Mouse (Mus musculus) limb, embryonic 13.5 days (tissue): Measurements from ENCODE around the gene Trim71. TPM values are rescaled to one million over a fixed set of nuclear protein-coding genes. Genes with fewer than 3 reads are reported as not detected.
A peak's percentile ranks its signal among the peaks of the same experiment; 100 is the strongest.
"Not testable (repeated sequence)": the region's sequence is repeated elsewhere in the genome, so short reads cannot be mapped to it uniquely, and the experiment has no call there.

Source experiments
- ATAC-seq: fragments of 200-750 bp; cut with Nextera tagmentation; 2 replicates; pipeline ENCODE4 v1.8.0; 2017; ENCODE audit warnings: low read depth, moderate number of reproducible peaks, moderate TSS enrichment; ENCODE audit not compliant: low FRiP score
- H3K27ac ChIP-seq: fragments of 300-500 bp; sonication (generic); 2 replicates; pipeline ENCODE4 v1.5.1; 2015; ENCODE audit warnings: inconsistent platforms, mild to moderate bottlenecking, moderate library complexity
- H3K27me3 ChIP-seq: fragments of 300-500 bp; sonication (generic); 2 replicates; pipeline ENCODE4 v1.6.1; 2015; ENCODE audit warnings: mild to moderate bottlenecking, inconsistent platforms
- H3K36me3 ChIP-seq: fragments of 300-500 bp; sonication (generic); 2 replicates; pipeline ENCODE4 v1.6.1; 2015; ENCODE audit warnings: inconsistent platforms, mild to moderate bottlenecking, moderate library complexity
- H3K4me1 ChIP-seq: fragments of 300-500 bp; sonication (generic); 2 replicates; pipeline ENCODE4 v1.6.1; 2015; ENCODE audit warnings: inconsistent platforms
- H3K4me2 ChIP-seq: fragments of 300-500 bp; sonication (generic); replicated peaks from 2 replicates; pipeline ENCODE4 v1.6.1; 2015; ENCODE audit warnings: inconsistent platforms, mild to moderate bottlenecking, moderate library complexity
- H3K4me3 ChIP-seq: fragments of 300-500 bp; sonication (generic); 2 replicates; pipeline ENCODE4 v1.5.1; 2015; ENCODE audit warnings: moderate library complexity, mild to moderate bottlenecking, inconsistent platforms
- H3K9ac ChIP-seq: fragments of 300-500 bp; sonication (generic); 2 replicates; pipeline ENCODE4 v1.6.1; 2015; ENCODE audit warnings: mild to moderate bottlenecking, inconsistent platforms
- H3K9me3 ChIP-seq: fragments of 300-500 bp; sonication (generic); 2 replicates; pipeline ENCODE4 v1.6.1; 2016; ENCODE audit warnings: inconsistent platforms
- WGBS: fragments of 180-500 bp; shearing (Covaris S2); methylation state at CpG from one replicate; pipeline ENCODE4 v1.1.7; 2015; 5-methylcytosine and 5-hydroxymethylcytosine counted together
- polyA plus RNA-seq: library from polyadenylated mRNA; unstranded; fragments of >200 nt; fragmentation: Nextera tagmentation; extraction: Ambion mirVana; gene quantifications from 2 replicates; pipeline ENCODE4 v1.2.1, GENCODE M21; 2015

Gene Trim71
- polyA plus RNA-seq, 1 experiment from 2014 or later = 0.62 TPM

DNA sequence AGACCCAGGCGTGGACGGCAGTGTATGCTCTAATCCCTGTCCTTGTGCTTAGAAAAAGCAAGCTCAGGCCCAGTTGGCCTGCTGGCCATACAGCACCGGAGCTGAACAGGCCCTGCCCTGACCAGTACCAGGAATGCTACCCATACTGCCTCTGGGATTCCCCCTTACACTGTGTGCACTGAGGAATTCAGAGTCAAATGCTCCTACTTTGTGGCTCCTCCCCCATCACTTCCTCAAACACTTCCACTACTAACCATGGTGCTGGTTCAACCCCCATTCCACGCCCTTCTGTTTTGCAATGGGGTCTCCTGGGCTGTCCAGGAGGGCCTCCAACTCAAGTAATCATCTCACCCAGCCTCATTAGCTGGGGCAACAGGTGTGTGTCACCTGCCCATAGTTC is 30.3 kb downstream of the Trim71 start:
- Histone ChIP-seq H3K4me2 (no peak overlapping the region), H3K9ac (no peak overlapping the region), H3K9me3 (no peaks in the 10 kb centered on the region), H3K4me3 (no peak overlapping the region), H3K27ac (no peak overlapping the region), H3K36me3 (no peaks in the 10 kb centered on the region), H3K4me1 (peaks cover 39% of the 10 kb centered on the region), H3K27me3 (no peaks in the 10 kb centered on the region)
- 84% methylated on average over 4 of the region's 4 CpGs for WGBS
- no peak for ATAC-seq

GRCm38 (mm10) chr9:114531276-114531675 is 32.9 kb downstream of the Trim71 start:
- Histone ChIP-seq H3K27ac (no peak overlapping the region), H3K9me3 (no peaks in the 10 kb centered on the region), H3K36me3 (no peaks in the 10 kb centered on the region), H3K4me1 (peaks cover 41% of the 10 kb centered on the region), H3K4me2 (0 out of 2 replicates have a peak overlapping the region, but pooled peaks have one; percentile 21), H3K27me3 (no peaks in the 10 kb centered on the region), H3K4me3 (no peak overlapping the region), H3K9ac (no peak overlapping the region; the same call in 1 of the 2 replicates)
- WGBS = 14% methylated on average over 11 of the region's 11 CpGs
- no peak for ATAC-seq

GRCm38 (mm10) chr9:114528680-114529048 is 35.5 kb downstream of the Trim71 start:
- H3K4me3 ChIP-seq = no peak overlapping the region
- H3K27ac ChIP-seq = no peak overlapping the region; the same call in 1 of the 2 replicates
- no peak overlapping the region for H3K9ac ChIP-seq
- 42% methylated on average over 9 of the region's 9 CpGs for WGBS
- no peak for ATAC-seq
- H3K4me2 ChIP-seq = peak overlapping the region; percentile 45; the same call in 1 of the 2 replicates
- no peaks in the 10 kb centered on the region for H3K9me3 ChIP-seq
- no peaks in the 10 kb centered on the region for H3K36me3 ChIP-seq
- H3K4me1 ChIP-seq = peaks cover 45% of the 10 kb centered on the region
- no peaks in the 10 kb centered on the region for H3K27me3 ChIP-seq

GRCm38 (mm10) chr9:114527992-114528679 is 36.0 kb downstream of the Trim71 start:
- Histone ChIP-seq H3K4me3 (no peak overlapping the region), H3K36me3 (no peaks in the 10 kb centered on the region), H3K9me3 (no peaks in the 10 kb centered on the region), H3K9ac (no peak overlapping the region), H3K27ac (peak overlapping the region; percentile 34; the same call in 1 of the 2 replicates), H3K4me2 (peak overlapping the region; percentile 45), H3K4me1 (peaks cover 44% of the 10 kb centered on the region), H3K27me3 (no peaks in the 10 kb centered on the region)
- 14% methylated on average over 17 of the region's 17 CpGs for WGBS
- ATAC-seq = peak; percentile 26; the same call in 1 of the 2 replicates

GRCm38 (mm10) chr9:114527085-114527484 is 37.1 kb downstream of the Trim71 start:
- WGBS = 6% methylated on average over 16 of the region's 16 CpGs

GRCm38 (mm10) chr9:114526581-114526980 is 37.6 kb downstream of the Trim71 start:
- no peak for ATAC-seq
- Histone ChIP-seq H3K4me1 (peaks cover 43% of the 10 kb centered on the region), H3K27me3 (no peaks in the 10 kb centered on the region), H3K4me2 (peak overlapping the region; percentile 49), H3K9ac (peak overlapping the region; percentile 39; the same call in 1 of the 2 replicates), H3K4me3 (peak overlapping the region; percentile 20), H3K9me3 (no peaks in the 10 kb centered on the region), H3K27ac (0 out of 2 replicates have a peak overlapping the region, but pooled peaks have one; percentile 34), H3K36me3 (no peaks in the 10 kb centered on the region)
- 6% methylated on average over 8 of the region's 8 CpGs for WGBS

More at GRCm38 (mm10) chr9:114527085-114527484, 37.1 kb downstream of the Trim71 start:
- Histone ChIP-seq H3K27me3 (no peaks in the 10 kb centered on the region), H3K36me3 (no peaks in the 10 kb centered on the region), H3K4me2 (peak overlapping the region; percentile 49), H3K9me3 (no peaks in the 10 kb centered on the region), H3K4me1 (peaks cover 44% of the 10 kb centered on the region), H3K9ac (peak overlapping the region; percentile 39; the same call in 1 of the 2 replicates), H3K27ac (0 out of 2 replicates have a peak overlapping the region, but pooled peaks have one; percentile 34), H3K4me3 (peak overlapping the region; percentile 20)
- ATAC-seq = no peak

DNA sequence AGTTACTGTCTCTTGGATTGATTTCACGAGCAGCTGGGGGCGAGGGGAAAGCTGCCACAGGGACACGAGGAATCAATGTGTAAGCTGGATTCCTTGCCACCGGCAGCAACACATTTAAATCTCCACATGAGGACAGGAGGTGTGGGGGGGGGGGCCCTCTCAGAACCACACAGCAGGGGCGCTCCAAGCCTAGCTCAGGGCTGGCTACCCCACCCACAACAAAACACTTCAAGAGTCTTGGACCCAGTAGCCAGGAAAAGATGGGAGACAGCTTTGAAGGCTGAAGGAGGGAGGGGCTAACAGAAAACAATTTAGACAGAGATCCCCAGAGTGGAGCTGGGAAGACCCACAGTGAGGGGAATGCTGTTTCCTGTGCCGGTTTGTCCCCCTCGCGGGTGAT is 38.3 kb downstream of the Trim71 start:
- H3K4me2 ChIP-seq = peak overlapping the region; percentile 49
- H3K36me3 ChIP-seq = no peaks in the 10 kb centered on the region
- WGBS = 9% methylated on average over 8 of the region's 8 CpGs
- peaks cover 36% of the 10 kb centered on the region for H3K4me1 ChIP-seq
- H3K9ac ChIP-seq = no peak overlapping the region
- no peak overlapping the region for H3K27ac ChIP-seq
- no peaks in the 10 kb centered on the region for H3K9me3 ChIP-seq
- H3K27me3 ChIP-seq = no peaks in the 10 kb centered on the region
- ATAC-seq = no peak
- H3K4me3 ChIP-seq = no peak overlapping the region

- no peak overlapping the region for H3K9ac ChIP-seq
- H3K27me3 ChIP-seq = no peaks in the 10 kb centered on the region
- H3K36me3 ChIP-seq = no peaks in the 10 kb centered on the region
- no peak for ATAC-seq
- no peak overlapping the region for H3K4me3 ChIP-seq
- no peaks in the 10 kb centered on the region for H3K9me3 ChIP-seq
- H3K4me2 ChIP-seq = no peak overlapping the region
- peaks cover 31% of the 10 kb centered on the region for H3K4me1 ChIP-seq
- WGBS = 93% methylated on average over 13 of the region's 15 CpGs
- no peak overlapping the region for H3K27ac ChIP-seq
Observed at GRCm38 (mm10) chr9:114525073-114525633, 39.0 kb downstream of the Trim71 start.

DNA sequence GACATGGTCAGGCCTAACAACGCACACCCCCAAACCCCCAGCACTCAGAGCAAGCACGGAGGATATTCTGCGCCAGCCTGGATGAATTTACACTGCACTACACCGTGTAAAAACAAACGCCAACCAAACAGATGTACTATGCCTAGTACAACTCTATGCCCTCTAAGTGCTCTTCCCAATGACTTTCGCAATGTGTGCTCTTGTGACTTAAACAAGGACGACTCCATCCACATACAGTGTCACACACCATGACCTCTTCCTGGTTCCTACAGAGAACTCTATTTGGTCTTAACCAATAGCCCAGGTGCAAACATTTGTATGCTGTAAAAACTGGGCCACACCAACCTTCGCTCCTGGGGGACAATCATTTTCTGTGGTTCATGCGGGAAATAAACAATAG is 41.7 kb downstream of the Trim71 start:
- H3K4me2 ChIP-seq = no peak overlapping the region
- WGBS = 86% methylated on average over 9 of the region's 9 CpGs
- no peak overlapping the region for H3K27ac ChIP-seq
- H3K9ac ChIP-seq = no peak overlapping the region
- no peaks in the 10 kb centered on the region for H3K27me3 ChIP-seq
- no peaks in the 10 kb centered on the region for H3K9me3 ChIP-seq
- no peaks in the 10 kb centered on the region for H3K36me3 ChIP-seq
- H3K4me3 ChIP-seq = no peak overlapping the region
- H3K4me1 ChIP-seq = peaks cover 18% of the 10 kb centered on the region
- ATAC-seq = no peak

GRCm38 (mm10) chr9:114522041-114522440 is 42.1 kb downstream of the Trim71 start:
- Histone ChIP-seq H3K27ac (no peak overlapping the region), H3K4me3 (no peak overlapping the region), H3K4me1 (peaks cover 16% of the 10 kb centered on the region), H3K4me2 (no peak overlapping the region), H3K36me3 (no peaks in the 10 kb centered on the region), H3K9ac (no peak overlapping the region), H3K27me3 (no peaks in the 10 kb centered on the region), H3K9me3 (no peaks in the 10 kb centered on the region)
- 56% methylated on average over 5 of the region's 5 CpGs for WGBS
- no peak for ATAC-seq

DNA sequence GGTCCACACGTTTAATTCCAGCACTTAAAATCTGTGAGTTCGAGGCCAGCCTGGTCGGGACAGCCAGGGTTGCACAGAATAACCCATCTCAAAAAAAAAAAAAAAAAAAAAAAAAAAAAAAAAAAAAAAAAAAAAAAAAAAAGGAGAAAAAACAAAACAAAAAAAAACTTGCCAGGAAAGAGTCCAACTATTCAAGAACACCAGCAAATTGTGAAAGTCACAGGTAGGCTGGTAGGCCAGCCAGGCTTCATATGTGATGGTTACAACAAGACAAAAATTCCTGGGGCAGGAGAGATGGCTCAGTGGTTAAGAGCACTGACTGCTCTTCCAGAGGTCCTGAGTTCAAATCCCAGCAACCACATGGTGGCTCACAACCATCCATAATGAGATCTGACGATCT is 43.6 kb downstream of the Trim71 start:
- H3K27me3 ChIP-seq, H3K36me3 ChIP-seq, H3K4me3 ChIP-seq, H3K4me2 ChIP-seq, H3K9ac ChIP-seq, H3K27ac ChIP-seq, H3K9me3 ChIP-seq, H3K4me1 ChIP-seq, ATAC-seq: not testable (repeated sequence)
- 74% methylated on average over 4 of the region's 4 CpGs for WGBS

GRCm38 (mm10) chr9:114518812-114519477 is 45.2 kb downstream of the Trim71 start:
- Histone ChIP-seq H3K4me2 (no peak overlapping the region), H3K4me3 (no peak overlapping the region), H3K36me3 (peaks cover 7% of the 10 kb centered on the region), H3K9me3 (peaks cover 2% of the 10 kb centered on the region), H3K27me3 (no peaks in the 10 kb centered on the region), H3K27ac (no peak overlapping the region), H3K4me1 (peaks cover 8% of the 10 kb centered on the region; the same call in 1 of the 2 replicates), H3K9ac (no peak overlapping the region)
- WGBS = 54% methylated on average over 9 of the region's 9 CpGs
- no peak for ATAC-seq
